Comparison of ENCODE assay signal across 9 mouse cellular contexts in genomic region chr2:30587161-30587560, GRCm38 (mm10). TPM values are rescaled to one million over a fixed set of nuclear protein-coding genes. Genes with fewer than 3 reads are reported as not detected.
A peak's percentile ranks its signal among the peaks of the same experiment; 100 is the strongest.
DNase-seq lines count a peak whose midpoint lies in the region; ATAC-seq lines count a peak whose summit lies in the region.
"Had no signal": no experiment of that assay in that cellular context is flagged by ENCODE, and none has a peak within 500 bp of the region (broad histone marks: within the 10 kb centered on the region; RNA-seq: fewer than 3 reads in every experiment).

No protein-coding gene starts in this region.

- peak; percentile 21 to 55 for DNase-seq in CD8-positive naive resting alpha-beta T cell, adult 2 months (ENCODE audit: low read depth in 2 of 2, low spot score in 2 of 2)
- DNase-seq in embryonic facial prominence, embryonic 11.5 days (ENCODE audit: low spot score): peak; percentile 29
- peak; percentile 75 for DNase-seq in kidney, postnatal 10 days
- no peak for DNase-seq in right cerebral cortex, adult 2 months (ENCODE audit: low spot score in 2 of 2)
- DNase-seq in frontal cortex, postnatal 36 days (ENCODE audit: low spot score in 2 of 2): no peak

- peak overlapping the region; percentile 36; the same call in 1 of the 2 replicates for H3K9ac ChIP-seq in forebrain, embryonic 13.5 days
- no peak overlapping the region for H3K9ac ChIP-seq in forebrain, embryonic 16.5 days (replicated peaks; ENCODE audit: low read depth, low read length)
- H3K9ac ChIP-seq in embryonic facial prominence, embryonic 11.5 days (replicated peaks; ENCODE audit: low read length): no peak overlapping the region
- H3K9ac ChIP-seq: lung, embryonic 15.5 days had no signal

- H3K9me3 ChIP-seq in forebrain, embryonic 13.5 days (replicated peaks): 0 out of 2 replicates have a peak, but pooled peaks cover 6% of the 10 kb centered on the region
- no peaks in the 10 kb centered on the region for H3K9me3 ChIP-seq in forebrain, embryonic 16.5 days (ENCODE audit: control insufficient read depth, low read length)
- H3K9me3 ChIP-seq in embryonic facial prominence, embryonic 11.5 days (replicated peaks; ENCODE audit: control insufficient read depth, low read length): no peaks in the 10 kb centered on the region
- H3K9me3 ChIP-seq: lung, embryonic 15.5 days had no signal

- peak overlapping the region; percentile 33; the same call in 1 of the 2 replicates for H3K27ac ChIP-seq in forebrain, embryonic 13.5 days
- H3K27ac ChIP-seq in forebrain, embryonic 16.5 days (ENCODE audit: low read length): no peak overlapping the region
- 0 out of 2 replicates have a peak overlapping the region, but pooled peaks have one; percentile 20 for H3K27ac ChIP-seq in embryonic facial prominence, embryonic 11.5 days (replicated peaks; ENCODE audit: low read depth, low read length)
- H3K27ac ChIP-seq: lung, embryonic 15.5 days had no signal

- WGBS in forebrain, embryonic 13.5 days: 23% methylated on average over 8 of the region's 8 CpGs
- WGBS in forebrain, embryonic 16.5 days: 29% methylated on average over 8 of the region's 8 CpGs
- 33% methylated on average over 8 of the region's 8 CpGs for WGBS in embryonic facial prominence, embryonic 11.5 days

- H3K36me3 ChIP-seq in forebrain, embryonic 13.5 days (ENCODE audit: poor library complexity, severe bottlenecking): no peaks in the 10 kb centered on the region
- no peaks in the 10 kb centered on the region for H3K36me3 ChIP-seq in forebrain, embryonic 16.5 days (ENCODE audit: control insufficient read depth, insufficient read depth)
- no peaks in the 10 kb centered on the region for H3K36me3 ChIP-seq in embryonic facial prominence, embryonic 11.5 days (replicated peaks; ENCODE audit: control insufficient read depth, insufficient read depth, low read depth, low read length)
- H3K36me3 ChIP-seq: lung, embryonic 15.5 days had no signal

- no peak overlapping the region for H3K4me3 ChIP-seq in forebrain, embryonic 13.5 days
- H3K4me3 ChIP-seq in forebrain, embryonic 16.5 days (replicated peaks; ENCODE audit: low read length): no peak overlapping the region
- H3K4me3 ChIP-seq in embryonic facial prominence, embryonic 11.5 days (ENCODE audit: low read depth, low read length): no peak overlapping the region
- H3K4me3 ChIP-seq: lung, embryonic 15.5 days had no signal

- no peak for ATAC-seq in forebrain, embryonic 13.5 days
- ATAC-seq in forebrain, embryonic 16.5 days: no peak
- no peak for ATAC-seq in embryonic facial prominence, embryonic 11.5 days (replicated peaks; ENCODE audit: insufficient number of reproducible peaks, low FRiP score, low TSS enrichment, low read depth)
- peak; percentile 84 for ATAC-seq in monocyte, adult 5-6 weeks (replicated peaks; ENCODE audit: insufficient number of reproducible peaks, low FRiP score, low TSS enrichment, poor library complexity, severe bottlenecking)

- no peak overlapping the region for H3K4me2 ChIP-seq in forebrain, embryonic 13.5 days
- no peak overlapping the region for H3K4me2 ChIP-seq in forebrain, embryonic 16.5 days (ENCODE audit: low read length)
- no peak overlapping the region for H3K4me2 ChIP-seq in embryonic facial prominence, embryonic 11.5 days (ENCODE audit: low read depth, low read length)
- H3K4me2 ChIP-seq: lung, embryonic 15.5 days had no signal

- H3K27me3 ChIP-seq in forebrain, embryonic 13.5 days: no peaks in the 10 kb centered on the region
- no peaks in the 10 kb centered on the region for H3K27me3 ChIP-seq in forebrain, embryonic 16.5 days (replicated peaks; ENCODE audit: control insufficient read depth, insufficient read depth, low read length)
- H3K27me3 ChIP-seq in embryonic facial prominence, embryonic 11.5 days (ENCODE audit: control insufficient read depth, insufficient read depth, low read length): no peaks in the 10 kb centered on the region
- H3K27me3 ChIP-seq: lung, embryonic 15.5 days had no signal

- peaks cover 19% of the 10 kb centered on the region for H3K4me1 ChIP-seq in forebrain, embryonic 13.5 days
- H3K4me1 ChIP-seq in forebrain, embryonic 16.5 days (replicated peaks; ENCODE audit: control insufficient read depth, insufficient read depth, low read length): peaks cover 4% of the 10 kb centered on the region
- no peaks in the 10 kb centered on the region for H3K4me1 ChIP-seq in embryonic facial prominence, embryonic 11.5 days (ENCODE audit: control insufficient read depth, insufficient read depth, low read length)

RNA-seq across cellular contexts. Expression of gene Cstad, which starts 7.7 kb away (rescaled TPM):
- 0.49 and 1.1 TPM in 2 replicates for polyA plus RNA-seq in forebrain, embryonic 13.5 days (2015; fragmentation: Nextera tagmentation; extraction: Ambion mirVana)
- 0.89 and 0.93 TPM in 2 replicates for polyA plus RNA-seq in forebrain, embryonic 16.5 days (2015; fragmentation: Nextera tagmentation; extraction: Ambion mirVana)
- 1.9 TPM in 1 of 2 replicates, not detected in the other for polyA plus RNA-seq in embryonic facial prominence, embryonic 11.5 days (2014; fragmentation: Nextera tagmentation; extraction: Ambion mirVana)
- total RNA-seq in monocyte, adult 5-6 weeks (2017): 4.5 to 7.0 TPM in 2 of 3 replicates, not detected in the other

Comparison
In these comparisons a context has a peak if more than half of its experiments do, and no peak if none do; other contexts are left out.
1. DNase-seq: peak in CD8-positive naive resting alpha-beta T cell, adult 2 months (2 of 2), embryonic facial prominence, embryonic 11.5 days (single experiment) and kidney, postnatal 10 days (single experiment); none in right cerebral cortex, adult 2 months (0 of 2) and frontal cortex, postnatal 36 days (0 of 2).